9 mouse cellular contexts compared by ENCODE assay signal in the genomic region with DNA sequence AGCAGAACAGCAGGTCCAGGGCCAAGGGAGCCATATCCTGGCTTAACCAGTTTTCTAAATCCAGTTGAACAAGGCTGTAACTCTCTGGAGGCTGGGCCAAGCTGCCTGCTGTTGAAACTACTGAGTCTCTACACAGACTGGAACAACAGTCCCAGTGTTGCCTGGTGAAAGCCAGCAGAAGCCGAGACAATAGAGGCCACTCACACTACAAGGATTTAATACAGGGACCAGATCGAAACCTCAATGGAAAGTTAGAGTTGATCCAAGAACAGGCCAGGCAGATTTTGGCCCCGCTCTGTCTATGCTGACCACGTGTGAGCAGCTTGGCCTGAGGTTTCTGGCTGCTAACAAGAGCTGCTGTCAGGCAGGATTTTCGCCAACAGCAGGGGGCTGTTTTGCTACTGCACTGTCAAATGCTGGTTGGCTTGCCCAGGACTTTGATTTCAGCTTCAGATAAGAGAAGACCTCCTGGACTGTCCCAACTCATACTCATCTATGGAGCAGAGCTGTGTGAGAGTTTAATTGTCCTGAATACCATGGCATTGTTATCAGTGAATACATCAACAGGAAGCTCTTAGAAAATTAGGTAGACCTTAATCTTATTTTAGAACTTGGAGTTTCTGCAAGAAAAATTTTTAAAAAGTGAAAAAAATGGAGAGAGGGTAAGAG.
DNase-seq lines count a peak whose midpoint lies in the region; ATAC-seq and TF ChIP-seq lines count a peak whose summit lies in the region.
"Had no signal": no experiment of that assay in that cellular context is flagged by ENCODE, and none has a peak within 500 bp of the region (broad histone marks: within the 10 kb centered on the region; RNA-seq: fewer than 3 reads in every experiment).

No protein-coding gene starts in this region.

- H3K4me3 ChIP-seq in forebrain, embryonic 10.5 days = no peak overlapping the region
- no peak overlapping the region for H3K4me3 ChIP-seq in forebrain, embryonic 12.5 days (replicated peaks)
- no peak overlapping the region for H3K4me3 ChIP-seq in embryonic facial prominence, embryonic 14.5 days (ENCODE audit: low read depth, low read length)
- H3K4me3 ChIP-seq in heart, postnatal 0 days (ENCODE audit: low read depth, low read length) = no peak overlapping the region
- H3K4me3 ChIP-seq in lung, embryonic 15.5 days = no peak overlapping the region
- H3K4me3 ChIP-seq: liver, embryonic 15.5 days had no signal

- no peak for DNase-seq in forebrain, embryonic 10.5 days (ENCODE audit: extremely low spot score, low spot score)
- DNase-seq in embryonic facial prominence, embryonic 14.5 days (ENCODE audit: low spot score) = peak; percentile 89
- DNase-seq in heart, postnatal 0 days (ENCODE audit: low spot score) = peak; percentile 22
- peak; percentile 9 for DNase-seq in kidney, postnatal 14 days
- DNase-seq in right cerebral cortex, postnatal 14 days = peak; percentile 24
- DNase-seq in thymus, postnatal 14 days = no peak

- H3K9ac ChIP-seq in forebrain, embryonic 12.5 days = no peak overlapping the region
- H3K9ac ChIP-seq in embryonic facial prominence, embryonic 14.5 days (ENCODE audit: low read depth, low read length) = no peak overlapping the region
- no peak overlapping the region for H3K9ac ChIP-seq in heart, postnatal 0 days (replicated peaks; ENCODE audit: low read depth, low read length)
- H3K9ac ChIP-seq in lung, embryonic 15.5 days = no peak overlapping the region
- H3K9ac ChIP-seq: liver, embryonic 15.5 days had no signal

- TF ChIP-seq CTCF in heart, postnatal 0 days (IDR thresholded peaks at IDR 0.05; ENCODE audit: low read depth) = peak; percentile 25

- ATAC-seq in forebrain, embryonic 12.5 days (ENCODE audit: low FRiP score) = no peak
- peak; percentile 87 for ATAC-seq in embryonic facial prominence, embryonic 14.5 days (ENCODE audit: low read depth)
- peak; percentile 64 for ATAC-seq in heart, postnatal 0 days (ENCODE audit: insufficient read depth, low read depth)
- peak; percentile 85; the same call in 1 of the 2 replicates for ATAC-seq in lung, embryonic 15.5 days (ENCODE audit: borderline replicate concordance, extremely low read depth, low FRiP score, low TSS enrichment)

- H3K27me3 ChIP-seq in forebrain, embryonic 10.5 days (ENCODE audit: poor library complexity, severe bottlenecking) = no peaks in the 10 kb centered on the region
- H3K27me3 ChIP-seq in forebrain, embryonic 12.5 days = no peaks in the 10 kb centered on the region
- H3K27me3 ChIP-seq in embryonic facial prominence, embryonic 14.5 days (replicated peaks; ENCODE audit: control insufficient read depth, insufficient read depth, low read length) = no peaks in the 10 kb centered on the region
- H3K27me3 ChIP-seq in heart, postnatal 0 days (ENCODE audit: control insufficient read depth, insufficient read depth, low read length) = no peaks in the 10 kb centered on the region
- H3K27me3 ChIP-seq in lung, embryonic 15.5 days = no peaks in the 10 kb centered on the region
- H3K27me3 ChIP-seq: liver, embryonic 15.5 days had no signal

- no peaks in the 10 kb centered on the region for H3K9me3 ChIP-seq in forebrain, embryonic 10.5 days
- H3K9me3 ChIP-seq in forebrain, embryonic 12.5 days = no peaks in the 10 kb centered on the region
- no peaks in the 10 kb centered on the region for H3K9me3 ChIP-seq in embryonic facial prominence, embryonic 14.5 days (ENCODE audit: control insufficient read depth, low read length)
- H3K9me3 ChIP-seq in heart, postnatal 0 days (replicated peaks; ENCODE audit: control insufficient read depth, low read length) = no peaks in the 10 kb centered on the region
- no peaks in the 10 kb centered on the region for H3K9me3 ChIP-seq in lung, embryonic 15.5 days
- H3K9me3 ChIP-seq: liver, embryonic 15.5 days had no signal

- peak overlapping the region; percentile 26; the same call in 1 of the 2 replicates for H3K27ac ChIP-seq in forebrain, embryonic 10.5 days
- no peak overlapping the region for H3K27ac ChIP-seq in forebrain, embryonic 12.5 days
- peak overlapping the region; percentile 72 for H3K27ac ChIP-seq in embryonic facial prominence, embryonic 14.5 days (replicated peaks; ENCODE audit: low read depth, low read length)
- H3K27ac ChIP-seq in heart, postnatal 0 days (ENCODE audit: low read depth) = no peak overlapping the region
- peak overlapping the region; percentile 37 for H3K27ac ChIP-seq in lung, embryonic 15.5 days
- H3K27ac ChIP-seq: liver, embryonic 15.5 days had no signal

- WGBS in forebrain, embryonic 10.5 days = 18% methylated on average over 5 of the region's 5 CpGs
- 14% methylated on average over 5 of the region's 5 CpGs for WGBS in forebrain, embryonic 12.5 days
- 9% methylated on average over 5 of the region's 5 CpGs for WGBS in embryonic facial prominence, embryonic 14.5 days
- 40% methylated on average over 5 of the region's 5 CpGs for WGBS in heart, postnatal 0 days
- WGBS in lung, embryonic 15.5 days = 16% methylated on average over 5 of the region's 5 CpGs

- no peak for TF ChIP-seq EP300 in heart, postnatal 0 days (IDR thresholded peaks at IDR 0.05; ENCODE audit: low read depth)

- H3K4me2 ChIP-seq in forebrain, embryonic 12.5 days = no peak overlapping the region
- H3K4me2 ChIP-seq in embryonic facial prominence, embryonic 14.5 days (ENCODE audit: low read depth, low read length) = no peak overlapping the region
- no peak overlapping the region for H3K4me2 ChIP-seq in heart, postnatal 0 days (ENCODE audit: low read depth, low read length)
- H3K4me2 ChIP-seq in lung, embryonic 15.5 days = no peak overlapping the region
- H3K4me2 ChIP-seq: liver, embryonic 15.5 days had no signal

- peaks cover 6% of the 10 kb centered on the region for H3K4me1 ChIP-seq in forebrain, embryonic 10.5 days
- no peaks in the 10 kb centered on the region; the same call in 1 of the 2 replicates for H3K4me1 ChIP-seq in forebrain, embryonic 12.5 days
- peaks cover 27% of the 10 kb centered on the region for H3K4me1 ChIP-seq in embryonic facial prominence, embryonic 14.5 days (ENCODE audit: control insufficient read depth, insufficient read depth, low read length)
- H3K4me1 ChIP-seq in heart, postnatal 0 days (ENCODE audit: control insufficient read depth, insufficient read depth) = no peaks in the 10 kb centered on the region
- no peaks in the 10 kb centered on the region for H3K4me1 ChIP-seq in lung, embryonic 15.5 days
- H3K4me1 ChIP-seq: liver, embryonic 15.5 days had no signal

- H3K36me3 ChIP-seq in forebrain, embryonic 10.5 days (replicated peaks) = no peaks in the 10 kb centered on the region
- H3K36me3 ChIP-seq in forebrain, embryonic 12.5 days (replicated peaks) = no peaks in the 10 kb centered on the region
- no peaks in the 10 kb centered on the region for H3K36me3 ChIP-seq in embryonic facial prominence, embryonic 14.5 days (ENCODE audit: control insufficient read depth, insufficient read depth, low read length)
- no peaks in the 10 kb centered on the region for H3K36me3 ChIP-seq in heart, postnatal 0 days (replicated peaks; ENCODE audit: control insufficient read depth, insufficient read depth, low read length)
- H3K36me3 ChIP-seq in lung, embryonic 15.5 days = no peaks in the 10 kb centered on the region
- H3K36me3 ChIP-seq: liver, embryonic 15.5 days had no signal

Comparison
In these comparisons a context has a peak if more than half of its experiments do, and no peak if none do; other contexts are left out.
1. H3K27ac ChIP-seq: peak in forebrain, embryonic 10.5 days (single experiment), embryonic facial prominence, embryonic 14.5 days (single experiment) and lung, embryonic 15.5 days (single experiment); none in forebrain, embryonic 12.5 days (single experiment) and heart, postnatal 0 days (single experiment).
2. DNase-seq: peak in embryonic facial prominence, embryonic 14.5 days (single experiment), heart, postnatal 0 days (single experiment), kidney, postnatal 14 days (single experiment) and right cerebral cortex, postnatal 14 days (single experiment); none in forebrain, embryonic 10.5 days (single experiment) and thymus, postnatal 14 days (single experiment).